Mouse (Mus musculus) A20 (cell line): Measurements from ENCODE around the gene Grhpr.
"Not testable (repeated sequence)": the region's sequence is repeated elsewhere in the genome, so short reads cannot be mapped to it uniquely, and the experiment has no call there.

Source experiments
- DNase-seq: peaks from one replicate; pipeline ENCODE4 v3.0.0-alpha.2; 2011; ENCODE audit warnings: low read depth, low spot score

Grhpr gene

DNA sequence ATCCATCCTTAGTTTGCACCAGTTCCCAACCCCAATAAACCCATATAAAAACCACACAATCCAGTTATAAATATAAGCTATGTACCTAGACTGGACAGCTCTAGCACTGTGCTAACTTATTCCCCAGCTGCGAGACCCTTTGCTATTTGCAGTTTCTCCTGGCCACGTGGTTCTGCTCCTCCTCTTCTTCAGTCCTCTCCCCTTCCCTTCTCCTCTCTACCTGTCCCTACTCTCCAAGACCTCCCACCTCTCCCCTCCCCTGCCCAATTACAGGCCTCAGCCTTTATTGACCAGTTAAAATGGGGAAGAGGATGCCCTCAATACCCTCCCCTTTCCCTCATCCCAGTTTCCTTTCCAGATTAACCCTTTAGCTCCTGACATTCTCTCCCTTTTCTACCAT, 32.3 kb downstream of the Grhpr start:
- no peak for DNase-seq

GRCm38 (mm10) chr4:45015615-45016014, 34.4 kb downstream of the Grhpr start:
- peak; percentile 66 for DNase-seq

- DNase-seq = peak; percentile 96
Observed at GRCm38 (mm10) chr4:45018452-45018980, 37.3 kb downstream of the Grhpr start, which contains the start of gene Polr1e. TSS of gene Polr1e (plus strand) at chr4:45018583.

- DNase-seq = peak; percentile 43
Observed at GRCm38 (mm10) chr4:45019009-45019408, 37.8 kb downstream of the Grhpr start.

GRCm38 (mm10) chr4:45026459-45026858, 45.3 kb downstream of the Grhpr start:
- DNase-seq = no peak

DNA sequence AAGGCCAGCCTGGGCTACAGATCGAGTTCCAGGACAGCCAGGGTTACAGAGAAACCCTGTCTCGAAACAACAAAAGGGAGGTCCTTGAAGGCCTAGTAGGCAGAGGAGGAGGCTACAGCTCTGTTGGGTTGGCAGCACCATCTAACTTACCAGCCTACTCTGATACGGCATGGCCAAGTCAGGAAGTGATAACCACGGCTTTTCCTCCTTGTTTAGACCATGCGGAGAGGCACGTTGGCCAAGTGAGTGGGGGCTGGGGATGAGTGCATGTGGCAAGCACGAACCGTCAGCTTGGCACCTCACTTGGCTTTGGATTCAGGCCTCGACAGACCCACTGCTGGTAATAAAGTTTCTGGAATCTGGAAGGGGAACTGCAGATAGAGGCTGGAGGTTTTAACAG, 51.4 kb downstream of the Grhpr start:
- no peak for DNase-seq

DNA sequence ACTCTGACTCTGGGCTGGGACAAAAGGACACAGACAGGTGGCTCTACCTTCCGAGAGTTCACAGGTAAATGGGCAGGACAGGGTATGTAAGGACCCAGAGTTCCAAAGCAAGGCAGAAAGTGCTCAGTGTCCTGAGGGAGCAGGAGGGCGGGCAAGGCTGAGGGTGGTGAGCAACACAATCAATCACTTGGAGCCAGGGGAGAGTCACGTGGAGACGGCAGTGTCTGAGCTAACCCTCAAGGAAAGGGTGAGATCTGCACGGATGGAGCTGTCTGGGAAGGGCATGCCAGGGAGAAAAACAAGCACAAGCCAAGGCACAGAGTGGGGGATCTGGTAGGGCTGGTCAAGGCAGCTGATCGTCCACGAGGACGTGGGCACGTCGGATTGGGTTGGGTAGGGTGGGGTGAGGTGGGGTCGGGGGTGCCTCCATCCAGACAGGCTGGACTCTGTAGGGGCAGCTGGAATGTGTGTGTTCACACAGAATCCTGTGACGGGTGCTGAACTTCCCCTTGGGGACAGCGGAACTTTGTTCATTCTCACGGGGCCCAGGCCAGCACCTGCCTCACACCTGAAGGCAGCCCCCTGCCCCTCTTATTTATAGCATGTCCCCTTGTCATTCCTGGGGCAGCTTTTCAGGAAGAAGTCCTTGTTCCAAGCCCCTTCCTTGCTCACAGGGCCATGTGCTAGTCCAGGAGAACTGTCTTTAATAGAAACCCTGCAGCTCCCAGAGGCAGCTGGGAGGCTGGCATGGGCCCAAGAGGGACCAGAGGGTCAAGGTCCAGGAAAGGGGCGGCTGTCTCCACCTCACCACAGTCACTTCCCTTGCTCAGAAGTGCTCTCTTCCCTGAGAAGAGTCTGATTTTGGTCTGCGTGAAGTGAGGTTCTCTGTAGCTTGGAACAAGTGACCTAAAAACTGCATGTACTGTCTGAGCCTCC, 53.8 kb downstream of the Grhpr start:
- no peak for DNase-seq

- DNase-seq = no peak
Observed at GRCm38 (mm10) chr4:45036048-45036447, 54.9 kb downstream of the Grhpr start.

DNA sequence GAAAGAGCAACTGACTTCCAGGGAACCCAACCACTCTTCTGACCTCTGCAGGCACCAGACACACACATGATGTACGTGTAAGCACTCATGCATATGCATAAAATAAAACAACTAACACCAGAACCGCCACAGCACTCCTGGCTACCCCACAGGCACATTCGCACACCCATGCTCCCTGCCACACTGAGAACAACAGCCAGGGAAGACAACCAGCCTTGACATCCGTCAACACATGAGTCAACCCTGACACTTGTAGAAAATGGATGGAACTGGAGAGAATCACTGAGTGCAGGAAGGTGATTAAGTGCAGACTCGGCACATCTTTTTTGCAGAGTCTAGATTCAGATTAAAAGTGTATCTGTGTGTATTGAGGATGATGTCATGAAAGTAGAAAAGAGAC, 55.4 kb downstream of the Grhpr start:
- no peak for DNase-seq

- no peak for DNase-seq
Observed at GRCm38 (mm10) chr4:45037455-45038410, 56.5 kb downstream of the Grhpr start.

GRCm38 (mm10) chr4:45038879-45039278, 57.7 kb downstream of the Grhpr start:
- peak; percentile 67 for DNase-seq

DNA sequence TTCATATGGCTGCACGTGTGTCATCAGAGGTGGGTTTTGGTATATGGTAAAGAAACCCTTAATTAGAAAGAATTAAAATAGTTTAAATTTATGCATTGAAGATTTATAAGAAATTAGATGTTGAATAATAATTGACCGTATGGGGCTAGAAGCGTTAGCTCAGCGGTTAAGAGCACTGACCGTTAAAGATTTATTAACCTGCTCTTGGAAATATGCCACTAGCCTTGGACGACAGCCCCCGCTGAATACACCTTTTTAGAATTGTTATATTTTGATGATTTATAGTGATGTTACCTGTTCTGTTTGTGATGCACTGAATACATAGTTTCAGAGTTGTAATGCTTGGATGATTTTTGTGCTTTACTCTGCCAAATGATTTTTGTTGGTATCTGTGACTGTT, 58.4 kb downstream of the Grhpr start:
- DNase-seq = not testable (repeated sequence)
